Mouse (Mus musculus) skeletal muscle tissue, postnatal 0 days (tissue): ENCODE data around the gene AW822073. TPM values are rescaled to one million over a fixed set of nuclear protein-coding genes. Genes with fewer than 3 reads are reported as not detected.

Experiments used
- polyA plus RNA-seq: library from polyadenylated mRNA; unstranded; fragments of >200 nt; fragmentation: Nextera tagmentation; extraction: Ambion mirVana; gene quantifications from 2 replicates; pipeline ENCODE4 v1.2.1, GENCODE M21; 2015

The AW822073 gene
- polyA plus RNA-seq: not detected in 2 replicates

DNA sequence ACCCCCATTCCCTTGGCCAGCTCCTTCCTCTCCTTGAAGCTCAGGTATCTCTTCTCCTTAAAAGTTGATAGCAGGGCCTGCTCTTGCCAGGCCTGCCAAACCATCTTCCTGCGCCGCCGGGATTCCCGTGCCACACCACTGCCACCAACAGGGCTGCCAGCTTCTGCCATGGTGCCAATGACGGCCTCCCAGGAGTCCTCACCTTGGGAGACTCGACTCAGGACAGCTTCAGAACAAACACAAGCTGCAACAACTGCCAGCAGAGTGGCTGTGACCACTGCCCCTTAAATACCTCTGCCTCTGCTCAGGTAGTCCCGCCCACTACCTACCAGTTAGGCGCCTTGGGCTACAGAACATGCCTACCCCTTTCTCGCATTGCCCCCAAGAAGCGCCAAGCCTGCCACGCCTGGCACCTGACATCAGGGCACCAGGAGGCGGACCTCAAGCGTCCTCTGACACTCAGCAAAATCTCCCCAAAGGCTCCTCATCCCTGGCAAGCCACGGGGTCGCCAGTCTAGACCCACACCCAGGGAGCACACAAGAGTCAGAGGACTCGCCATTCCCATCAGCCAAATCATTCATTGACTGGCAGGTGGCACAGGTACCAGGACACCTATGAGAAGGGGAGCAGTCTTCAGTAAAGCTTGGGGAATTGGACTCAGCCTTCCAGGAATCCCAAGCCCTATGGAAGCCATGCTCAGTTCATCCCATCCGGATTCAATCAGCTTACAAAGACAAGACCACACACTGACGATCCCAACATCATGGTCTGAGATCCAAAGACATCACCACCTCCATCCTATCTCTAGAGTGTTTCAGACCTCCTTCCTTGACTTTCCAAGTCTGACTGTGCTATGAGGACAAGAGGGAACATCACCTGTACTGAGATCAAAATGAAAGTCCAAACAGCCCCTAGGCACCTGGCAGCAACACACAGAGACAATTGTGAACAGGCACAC is at the start of gene AW822073:
Gene AW822073 (minus strand): TSS at position 104 of the 959 bp plus-strand sequence.

GRCm38 (mm10) chr10:58255213-58255892 is 30.6 kb upstream of the AW822073 start, which contains the start of gene Gcc2:
TSS of gene Gcc2 (plus strand) at chr10:58255497.

DNA sequence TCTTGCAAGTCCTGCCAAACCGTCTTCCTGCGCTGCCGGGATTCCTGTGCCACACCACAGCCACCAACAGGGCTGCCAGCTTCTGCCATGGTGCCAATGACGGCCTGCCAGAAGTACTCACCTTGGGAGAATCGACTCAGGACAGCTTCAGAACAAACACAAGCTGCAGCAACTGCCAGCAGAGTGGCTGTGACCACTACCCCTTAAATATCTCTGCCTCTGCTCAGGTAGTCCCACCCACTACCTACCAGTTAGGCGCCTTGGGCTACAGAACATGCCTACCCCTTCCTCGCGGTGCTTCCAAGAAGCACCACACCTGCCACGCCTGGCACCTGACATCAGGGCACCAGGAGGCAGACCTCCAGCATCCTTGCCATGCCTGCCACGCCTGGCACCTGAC is 11.9 kb upstream of the AW822073 start, which contains the start of gene Gm4981:
Gene Gm4981 (minus strand): TSS at position 89 of the 400 bp plus-strand sequence.

GRCm38 (mm10) chr10:58232641-58232969 is 7.9 kb upstream of the AW822073 start, which contains the start of gene Duxf3:
TSS of gene Duxf3 (minus strand) at chr10:58232675.

Other genes starting within 250 kb of the AW822073 start
- not detected in 2 replicates for gene Duxf3, start 7.7 kb upstream of the AW822073 start, polyA plus RNA-seq
- gene Gm4981, start 11.8 kb upstream of the AW822073 start, polyA plus RNA-seq: not detected in 2 replicates
- 28.4 and 28.6 TPM in 2 replicates for gene Gcc2, start 30.6 kb upstream of the AW822073 start, polyA plus RNA-seq
- gene Lims1, start 98.5 kb upstream of the AW822073 start, polyA plus RNA-seq: 118 and 123 TPM in 2 replicates
- gene Ranbp2, start 222.0 kb upstream of the AW822073 start, polyA plus RNA-seq: 11.7 and 13.1 TPM in 2 replicates